Mouse (Mus musculus): ENCODE data around the gene Hist1h4f. TPM values are rescaled to one million over a fixed set of nuclear protein-coding genes. Genes with fewer than 3 reads are reported as not detected.

Hist1h4f gene
- 1,000 to 10,000 TPM; 2,366 to 2,514 TPM for total RNA-seq (2023)

DNA sequence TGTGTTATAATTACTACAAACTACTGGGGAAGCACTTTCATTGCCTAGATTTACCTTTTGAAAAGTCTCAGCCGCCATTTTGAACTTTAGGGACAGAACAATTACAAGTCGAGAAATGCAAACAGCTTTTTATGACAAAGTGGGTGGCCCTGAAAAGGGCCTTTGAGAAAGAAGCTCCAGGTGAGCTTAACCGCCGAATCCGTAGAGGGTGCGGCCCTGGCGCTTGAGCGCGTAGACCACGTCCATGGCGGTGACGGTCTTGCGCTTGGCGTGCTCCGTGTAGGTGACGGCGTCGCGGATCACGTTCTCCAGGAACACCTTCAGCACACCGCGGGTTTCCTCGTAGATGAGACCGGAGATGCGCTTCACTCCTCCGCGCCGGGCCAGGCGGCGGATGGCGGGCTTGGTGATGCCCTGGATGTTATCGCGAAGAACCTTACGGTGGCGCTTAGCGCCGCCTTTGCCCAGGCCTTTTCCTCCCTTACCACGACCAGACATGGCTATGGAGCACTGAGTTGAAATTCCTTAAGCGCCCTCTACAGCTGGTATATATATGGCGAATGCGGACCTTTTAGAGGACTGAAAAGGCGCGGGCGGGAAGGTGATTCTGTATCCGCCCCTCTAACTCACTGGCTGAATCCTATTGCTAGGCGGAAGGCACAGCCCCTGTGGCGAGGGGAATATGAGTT lies at the start of gene Hist1h4f:
TSS of gene Hist1h4f (minus strand) at position 503 of the 689 bp plus-strand sequence.

DNA sequence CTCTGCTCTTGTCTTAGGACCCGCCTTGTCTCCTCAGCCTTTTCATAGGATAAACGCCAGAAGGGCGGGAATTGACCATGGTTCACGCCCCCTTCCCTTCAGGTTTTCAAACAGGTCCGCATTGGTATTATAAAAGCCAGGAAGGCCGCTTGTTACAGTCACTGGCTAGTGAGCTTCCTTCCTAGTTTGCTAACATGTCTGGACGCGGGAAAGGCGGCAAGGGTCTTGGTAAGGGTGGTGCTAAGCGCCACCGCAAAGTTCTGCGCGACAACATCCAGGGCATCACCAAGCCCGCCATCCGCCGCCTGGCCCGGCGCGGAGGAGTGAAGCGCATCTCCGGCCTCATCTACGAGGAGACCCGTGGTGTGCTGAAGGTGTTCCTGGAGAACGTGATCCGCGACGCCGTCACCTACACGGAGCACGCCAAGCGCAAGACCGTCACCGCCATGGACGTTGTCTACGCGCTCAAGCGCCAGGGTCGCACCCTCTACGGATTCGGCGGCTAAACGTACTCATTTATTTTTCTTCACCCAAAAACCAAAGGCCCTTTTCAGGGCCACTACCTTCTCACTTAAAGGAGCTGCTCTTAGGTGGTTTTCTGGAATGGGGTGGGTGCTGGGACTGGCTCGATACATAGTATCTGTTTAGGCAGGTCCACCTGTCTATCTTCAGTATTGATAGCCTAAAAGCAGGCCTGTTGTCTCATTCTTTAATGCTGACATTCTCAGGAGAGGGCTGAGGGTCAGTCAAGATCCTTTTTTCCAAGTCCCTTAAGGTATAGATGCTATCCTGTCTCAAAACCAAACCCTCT lies 30.2 kb upstream of the Hist1h4f start, which contains the start of gene Hist1h4d:
TSS of gene Hist1h4d (plus strand) at position 191 of the 811 bp plus-strand sequence.

DNA sequence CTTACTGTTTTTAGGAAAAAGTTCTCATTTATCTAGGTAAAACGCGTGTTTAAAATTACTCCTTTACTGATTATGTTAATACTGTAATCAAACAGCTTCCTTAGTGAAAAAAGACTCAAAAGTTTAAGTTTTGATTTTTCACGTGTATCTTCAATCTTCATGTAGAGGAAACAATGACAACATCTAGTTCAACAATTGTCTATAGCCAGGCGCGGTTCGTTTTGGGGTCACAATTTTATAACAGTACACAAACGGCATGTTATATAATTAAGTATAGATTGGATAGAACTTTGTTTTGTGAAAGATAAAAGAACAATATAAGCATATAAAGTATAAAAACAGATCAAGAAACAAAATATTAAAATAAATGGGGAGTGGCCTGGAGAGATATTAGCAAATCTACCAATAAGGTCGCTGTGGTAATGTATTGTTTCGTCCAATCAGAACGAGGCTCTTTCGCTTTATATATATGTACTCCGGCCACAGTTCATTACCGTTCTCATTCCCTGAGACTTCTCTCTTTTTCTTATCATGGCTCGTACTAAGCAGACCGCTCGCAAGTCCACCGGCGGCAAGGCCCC lies 23.9 kb upstream of the Hist1h4f start, which contains the start of gene Hist1h3d:
TSS of gene Hist1h3d (plus strand) at position 493 of the 581 bp plus-strand sequence.

DNA sequence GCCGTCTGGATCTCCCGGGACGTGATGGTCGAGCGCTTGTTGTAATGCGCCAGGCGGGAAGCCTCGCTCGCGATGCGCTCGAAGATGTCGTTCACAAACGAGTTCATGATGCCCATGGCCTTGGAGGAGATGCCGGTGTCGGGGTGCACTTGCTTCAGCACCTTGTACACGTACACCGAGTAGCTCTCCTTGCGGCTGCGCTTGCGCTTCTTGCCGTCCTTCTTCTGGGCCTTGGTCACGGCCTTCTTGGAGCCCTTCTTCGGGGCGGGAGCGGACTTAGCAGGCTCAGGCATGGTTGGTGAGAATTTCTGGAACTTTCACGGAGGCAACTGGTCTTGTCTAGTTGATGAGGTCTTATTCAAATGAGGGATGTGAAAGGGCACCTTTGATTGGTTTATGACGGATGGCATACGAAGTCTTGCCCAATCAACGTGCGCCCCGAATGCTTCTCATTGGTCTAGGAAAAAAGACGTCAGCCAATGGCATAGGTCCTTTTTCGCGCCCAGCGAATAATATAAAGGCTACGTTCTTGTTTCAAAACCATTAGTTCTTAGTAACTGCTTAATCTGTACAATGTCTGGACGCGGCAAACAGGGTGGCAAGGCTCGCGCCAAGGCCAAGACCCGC lies 22.6 kb upstream of the Hist1h4f start, which contains the start of the genes Hist1h2bf and Hist1h2ad:
TSS of gene Hist1h2bf (minus strand) at position 299 of the 627 bp plus-strand sequence.
TSS of gene Hist1h2ad (plus strand) at position 484 of the 627 bp plus-strand sequence.

DNA sequence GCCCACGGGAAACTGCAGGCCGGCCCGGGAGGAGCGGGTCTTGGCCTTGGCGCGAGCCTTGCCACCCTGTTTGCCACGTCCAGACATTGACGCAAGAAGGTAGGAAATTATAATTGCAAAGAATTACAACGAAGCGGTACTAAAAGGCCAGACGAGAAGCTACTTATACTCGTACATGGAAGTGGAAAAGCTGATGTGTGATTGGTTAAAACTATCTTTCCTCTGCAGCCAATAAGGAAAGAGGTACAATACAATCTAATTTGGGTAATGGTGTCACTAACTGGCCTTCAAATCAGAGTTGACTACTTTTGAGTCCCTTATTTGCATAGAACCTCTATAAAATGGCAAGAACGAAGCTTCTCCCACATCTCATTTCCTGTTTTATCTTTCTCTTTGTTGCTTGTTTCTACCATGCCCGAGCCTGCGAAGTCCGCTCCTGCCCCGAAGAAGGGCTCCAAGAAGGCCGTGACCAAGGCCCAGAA lies 19.6 kb upstream of the Hist1h4f start, which contains the start of the genes Hist1h2ae and Hist1h2bg:
TSS of gene Hist1h2ae (minus strand) at position 199 of the 482 bp plus-strand sequence.
TSS of gene Hist1h2bg (plus strand) at position 375 of the 482 bp plus-strand sequence.

DNA sequence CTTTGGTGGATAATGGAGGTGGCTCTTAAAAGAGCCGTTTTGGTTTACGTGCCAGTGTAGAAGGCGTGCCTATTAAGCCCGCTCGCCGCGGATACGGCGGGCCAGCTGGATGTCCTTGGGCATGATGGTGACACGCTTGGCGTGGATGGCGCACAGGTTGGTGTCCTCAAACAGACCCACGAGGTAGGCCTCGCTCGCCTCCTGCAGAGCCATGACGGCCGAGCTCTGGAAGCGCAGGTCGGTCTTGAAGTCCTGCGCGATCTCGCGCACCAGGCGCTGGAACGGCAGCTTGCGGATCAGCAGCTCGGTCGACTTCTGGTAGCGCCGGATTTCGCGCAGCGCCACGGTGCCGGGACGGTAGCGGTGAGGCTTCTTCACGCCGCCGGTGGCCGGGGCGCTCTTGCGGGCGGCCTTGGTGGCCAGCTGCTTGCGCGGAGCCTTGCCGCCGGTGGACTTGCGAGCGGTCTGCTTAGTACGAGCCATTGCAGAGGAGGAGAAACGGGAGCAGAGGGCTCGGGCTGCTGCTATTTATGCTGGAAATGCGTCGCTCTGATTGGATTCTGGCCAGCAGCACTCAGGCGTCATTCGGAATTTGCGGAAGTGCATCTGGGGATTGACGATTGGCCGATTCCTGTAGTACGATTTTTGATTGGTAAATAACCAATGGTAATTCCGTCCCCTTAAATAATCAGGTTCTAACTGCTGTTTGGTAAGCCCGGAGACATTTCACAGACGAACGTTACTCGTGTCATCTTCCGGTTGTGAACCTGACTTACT lies 10.6 kb upstream of the Hist1h4f start, which contains the start of gene Hist1h3e:
TSS of gene Hist1h3e (minus strand) at position 487 of the 777 bp plus-strand sequence.

DNA sequence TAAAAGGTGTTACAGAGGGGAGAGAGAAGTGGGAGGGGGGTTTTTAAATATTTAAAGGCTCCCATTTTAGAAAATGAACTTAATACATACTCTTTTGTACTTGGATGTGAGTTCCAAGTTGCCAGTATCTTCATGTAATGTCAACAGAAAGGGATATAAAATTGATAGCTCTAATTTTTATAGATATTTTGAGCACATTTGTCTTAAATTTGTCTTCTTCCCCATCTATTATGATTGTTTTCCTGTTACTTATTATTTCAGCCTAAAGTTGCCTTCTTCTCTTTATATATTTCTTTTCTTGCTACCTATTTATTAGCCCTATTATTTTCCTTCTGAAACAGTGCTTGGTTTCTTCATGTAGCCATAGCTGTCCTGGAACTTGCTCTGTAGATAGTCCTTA lies 1.5 kb upstream of the Hist1h4f start, which contains the start of gene Hist1h1d:
TSS of gene Hist1h1d (plus strand) at position 301 of the 400 bp plus-strand sequence.

DNA sequence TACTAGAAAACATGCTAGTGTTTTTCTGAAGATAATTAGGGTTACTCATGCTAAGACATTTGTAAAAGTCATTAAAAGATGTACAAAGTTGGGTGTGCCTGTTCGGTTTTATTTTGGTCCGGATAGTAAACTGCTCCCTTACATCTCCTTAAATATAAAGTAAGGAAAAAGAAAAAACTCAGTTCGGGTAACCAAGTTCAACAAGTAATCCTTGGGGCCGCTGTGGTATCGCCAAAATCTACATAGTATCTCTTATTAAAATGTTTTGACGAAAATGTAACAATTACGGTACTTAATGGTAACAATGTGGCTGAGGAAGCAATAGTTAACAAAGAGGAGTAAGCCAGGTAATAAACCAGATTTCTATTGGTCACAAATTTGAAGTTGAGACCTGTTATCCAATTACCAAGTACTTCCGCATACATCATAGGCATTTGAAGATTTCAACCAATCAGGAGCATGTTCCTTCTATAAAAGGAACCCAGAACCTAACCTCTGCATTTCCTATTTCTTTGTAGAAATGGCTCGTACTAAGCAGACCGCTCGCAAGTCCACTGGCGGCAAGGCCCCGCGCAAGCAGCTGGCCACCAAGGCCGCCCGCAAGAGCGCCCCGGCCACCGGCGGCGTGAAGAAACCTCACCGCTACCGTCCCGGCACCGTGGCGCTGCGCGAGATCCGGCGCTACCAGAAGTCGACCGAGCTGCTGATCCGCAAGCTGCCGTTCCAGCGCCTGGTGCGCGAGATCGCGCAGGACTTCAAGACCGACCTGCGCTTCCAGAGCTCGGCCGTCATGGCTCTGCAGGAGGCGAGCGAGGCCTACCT lies 7.3 kb downstream of the Hist1h4f start, which contains the start of gene Hist1h3f:
TSS of gene Hist1h3f (plus strand) at position 88 of the 822 bp plus-strand sequence.

DNA sequence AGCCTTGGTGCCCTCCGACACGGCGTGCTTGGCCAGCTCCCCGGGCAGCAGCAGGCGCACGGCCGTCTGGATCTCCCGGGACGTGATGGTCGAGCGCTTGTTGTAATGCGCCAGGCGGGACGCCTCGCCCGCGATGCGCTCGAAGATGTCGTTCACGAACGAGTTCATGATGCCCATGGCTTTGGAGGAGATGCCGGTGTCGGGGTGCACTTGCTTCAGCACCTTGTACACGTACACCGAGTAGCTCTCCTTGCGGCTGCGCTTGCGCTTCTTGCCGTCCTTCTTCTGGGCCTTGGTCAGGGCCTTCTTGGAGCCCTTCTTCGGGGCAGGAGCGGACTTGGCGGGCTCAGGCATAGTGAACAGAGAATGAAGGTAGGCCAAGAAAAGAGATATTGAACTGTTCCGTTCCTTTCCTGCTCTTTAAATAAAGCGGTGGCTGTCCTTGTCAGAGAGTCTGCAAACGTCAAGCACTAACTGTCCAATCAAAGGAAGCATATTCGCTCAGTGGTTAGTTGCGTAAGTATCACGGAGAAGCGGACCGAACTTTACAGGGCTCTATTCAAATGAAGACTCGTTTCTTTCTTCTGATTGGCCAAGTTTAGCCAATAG lies 8.3 kb downstream of the Hist1h4f start, which contains the start of gene Hist1h2bh:
TSS of gene Hist1h2bh (minus strand) at position 394 of the 609 bp plus-strand sequence.

DNA sequence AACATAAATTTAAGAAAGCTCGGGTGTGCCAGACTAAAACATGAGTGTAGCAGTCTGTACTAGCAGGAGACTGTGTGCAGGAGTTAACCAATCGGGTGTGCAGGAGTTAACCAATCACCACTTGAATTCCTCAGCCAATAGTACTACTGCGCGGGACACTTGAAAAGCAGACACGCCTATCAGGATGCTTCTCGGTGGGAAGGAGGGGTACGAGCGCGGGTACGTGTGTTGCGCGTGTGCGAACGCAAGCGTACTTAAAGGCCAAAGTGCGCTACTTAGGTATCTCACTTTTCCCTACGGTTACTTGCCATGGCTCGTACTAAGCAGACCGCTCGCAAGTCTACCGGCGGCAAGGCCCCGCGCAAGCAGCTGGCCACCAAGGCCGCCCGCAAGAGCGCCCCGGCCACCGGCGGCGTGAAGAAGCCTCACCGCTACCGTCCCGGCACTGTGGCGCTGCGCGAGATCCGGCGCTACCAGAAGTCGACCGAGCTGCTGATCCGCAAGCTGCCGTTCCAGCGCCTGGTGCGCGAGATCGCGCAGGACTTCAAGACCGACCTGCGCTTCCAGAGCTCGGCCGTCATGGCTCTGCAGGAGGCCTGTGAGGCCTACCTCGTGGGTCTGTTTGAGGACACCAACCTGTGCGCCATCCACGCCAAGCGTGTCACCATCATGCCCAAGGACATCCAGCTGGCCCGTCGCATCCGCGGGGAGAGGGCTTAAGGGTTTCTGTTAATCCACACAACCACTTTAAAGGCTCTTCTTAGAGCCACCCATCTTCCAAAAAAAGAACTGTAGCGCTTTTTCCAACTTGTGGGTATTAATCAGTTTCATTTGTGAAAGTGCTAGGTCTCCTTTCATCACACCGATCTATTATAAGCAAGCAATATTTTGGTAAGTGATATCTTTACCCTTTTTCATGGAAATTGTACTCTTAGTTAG lies 16.0 kb downstream of the Hist1h4f start, which contains the start of gene Hist1h3g:
TSS of gene Hist1h3g (plus strand) at position 286 of the 939 bp plus-strand sequence.

DNA sequence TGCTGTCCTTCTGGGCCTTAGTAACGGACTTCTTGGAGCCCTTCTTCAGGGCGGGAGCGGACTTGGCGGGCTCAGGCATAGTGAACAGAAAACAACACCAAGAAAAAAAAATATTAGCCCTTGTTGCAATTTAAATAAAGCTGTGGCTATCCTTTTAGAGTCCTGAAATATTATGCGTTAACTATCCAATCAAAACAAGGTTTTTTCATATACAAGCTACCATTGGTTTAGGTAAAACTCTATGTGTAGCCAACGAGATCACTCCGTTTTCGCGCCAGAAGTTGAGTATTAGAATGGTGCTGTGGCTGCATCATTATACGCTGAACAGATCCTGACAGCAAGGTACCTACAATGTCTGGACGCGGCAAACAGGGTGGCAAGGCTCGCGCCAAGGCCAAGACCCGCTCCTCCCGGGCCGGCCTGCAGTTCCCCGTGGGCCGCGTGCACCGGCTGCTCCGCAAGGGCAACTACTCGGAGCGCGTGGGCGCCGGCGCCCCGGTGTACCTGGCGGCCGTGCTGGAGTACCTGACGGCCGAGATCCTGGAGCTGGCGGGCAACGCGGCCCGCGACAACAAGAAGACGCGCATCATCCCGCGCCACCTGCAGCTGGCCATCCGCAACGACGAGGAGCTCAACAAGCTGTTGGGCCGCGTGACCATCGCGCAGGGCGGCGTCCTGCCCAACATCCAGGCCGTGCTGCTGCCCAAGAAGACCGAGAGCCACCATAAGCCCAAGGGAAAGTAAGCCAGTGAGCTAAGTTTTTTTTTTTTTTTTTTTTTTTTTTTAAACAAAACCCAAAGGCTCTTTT lies 17.7 kb downstream of the Hist1h4f start, which contains the start of gene Hist1h2af:
TSS of gene Hist1h2af (plus strand) at position 347 of the 808 bp plus-strand sequence.

DNA sequence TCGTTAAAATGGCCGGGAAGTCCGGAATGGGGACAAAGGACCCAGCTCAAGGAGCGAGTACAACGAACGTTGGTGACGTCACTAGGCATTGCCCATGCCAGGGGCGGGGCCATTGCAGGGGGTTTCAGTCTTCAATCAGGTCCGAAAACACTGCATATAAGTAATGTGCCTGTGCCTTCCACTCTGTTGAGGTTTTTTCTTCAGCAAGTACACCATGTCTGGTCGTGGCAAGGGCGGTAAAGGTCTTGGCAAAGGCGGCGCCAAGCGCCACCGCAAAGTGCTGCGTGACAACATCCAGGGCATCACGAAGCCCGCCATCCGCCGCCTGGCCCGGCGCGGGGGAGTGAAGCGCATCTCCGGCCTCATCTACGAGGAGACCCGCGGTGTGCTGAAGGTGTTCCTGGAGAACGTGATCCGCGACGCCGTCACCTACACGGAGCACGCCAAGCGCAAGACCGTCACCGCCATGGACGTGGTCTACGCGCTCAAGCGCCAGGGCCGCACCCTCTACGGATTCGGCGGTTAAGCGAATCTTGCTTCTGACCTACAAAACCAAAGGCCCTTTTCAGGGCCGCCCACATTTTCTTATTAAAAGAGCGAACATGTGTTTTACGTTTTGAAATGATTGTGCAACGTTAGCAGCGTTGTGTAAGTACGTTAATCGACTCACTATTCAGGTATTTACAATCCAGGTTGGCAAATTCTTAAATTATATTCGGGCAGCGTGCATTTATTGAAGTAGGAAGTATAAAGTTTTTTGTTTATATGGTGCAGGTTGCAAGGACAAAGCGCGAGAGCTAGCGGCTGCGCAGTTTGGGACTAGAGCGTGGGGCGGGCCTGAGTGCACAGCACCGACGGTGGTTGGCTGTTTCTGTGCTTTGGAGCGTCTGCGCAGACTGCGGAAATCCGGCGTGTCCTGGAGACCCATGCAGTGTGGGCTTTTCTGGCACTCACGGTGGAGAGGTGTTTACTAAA lies 20.3 kb downstream of the Hist1h4f start, which contains the start of gene Hist1h4h:
TSS of gene Hist1h4h (plus strand) at position 150 of the 975 bp plus-strand sequence.

Data from neutrophil, adult 59 days (primary cell).